In genomic region chr13:57651236-57651635, GRCm38 (mm10) we compare ENCODE assay signal across 5 mouse cellular contexts.
"Had no signal": no experiment of that assay in that cellular context is flagged by ENCODE, and none has a peak within 500 bp of the region (broad histone marks: within the 10 kb centered on the region; RNA-seq: fewer than 3 reads in every experiment).

No protein-coding gene starts in this region.

- DNase-seq: kidney, postnatal 25 days; lung, adult 2 months; lung, postnatal 36 days; right cerebral cortex, postnatal 14 days; thymus, postnatal 36 days had no signal
